Mouse (Mus musculus) MEL (cell line): ENCODE results near the gene Gm10912. TPM values are rescaled to one million over a fixed set of nuclear protein-coding genes. Genes with fewer than 3 reads are reported as not detected.
"Not testable (repeated sequence)": the region's sequence is repeated elsewhere in the genome, so short reads cannot be mapped to it uniquely, and the experiment has no call there.

ENCODE experiments used
- DNase-seq: peaks from one replicate; pipeline ENCODE4 v3.0.0; 2011; ENCODE audit warnings: low read depth, low spot score
- H3K27ac ChIP-seq: 2 replicates; pipeline ENCODE4 v1.5.1; 2012; ENCODE audit warnings: low read depth, mild to moderate bottlenecking, control low read depth, low read length, moderate library complexity; ENCODE audit not compliant: control insufficient read depth
- H3K27me3 ChIP-seq, 2 experiments: fragments of 150-350 bp in 1 of 2; sonication (generic) in 1 of 2; 2 replicates each; pipeline ENCODE4 v1.6.1; 2012; ENCODE audit warnings: low read length in 2 of 2, mild to moderate bottlenecking in 2 of 2, improper control_type of control experiment in 1 of 2, moderate library complexity in 1 of 2; ENCODE audit not compliant: insufficient read depth in 2 of 2, control insufficient read depth in 1 of 2
- H3K36me3 ChIP-seq, 2 experiments: 2 replicates each; pipeline ENCODE4 v1.6.1; 2012 to 2014; ENCODE audit warnings: low read length in 2 of 2, improper control_type of control experiment in 1 of 2, inconsistent platforms in 1 of 2, mild to moderate bottlenecking in 1 of 2; ENCODE audit not compliant: insufficient read depth in 2 of 2, control insufficient read depth in 1 of 2
- H3K4me1 ChIP-seq, 2 experiments: fragments of 150-350 bp in 1 of 2; sonication (generic) in 1 of 2; 2 replicates each; pipeline ENCODE4 v1.6.1; 2012; ENCODE audit warnings: low read length in 2 of 2, improper control_type of control experiment in 1 of 2, mild to moderate bottlenecking in 1 of 2; ENCODE audit not compliant: insufficient read depth in 2 of 2, control insufficient read depth in 1 of 2
- H3K4me3 ChIP-seq, 2 experiments: fragments of 150-350 bp in 1 of 2; sonication (generic) in 1 of 2; 2 replicates each; pipeline ENCODE4 v1.5.1; 2012; ENCODE audit warnings: low read depth in 2 of 2, low read length in 2 of 2, mild to moderate bottlenecking in 2 of 2, moderate library complexity in 2 of 2, control low read depth in 1 of 2, improper control_type of control experiment in 1 of 2; ENCODE audit not compliant: control insufficient read depth in 1 of 2, insufficient read depth in 1 of 2
- H3K79me2 ChIP-seq: 2 replicates; pipeline ENCODE4 v1.6.1; 2012; ENCODE audit warnings: mild to moderate bottlenecking, low read length, moderate library complexity; ENCODE audit not compliant: control insufficient read depth, poor library complexity, insufficient read depth
- H3K9ac ChIP-seq: 2 replicates; pipeline ENCODE4 v1.6.1; 2012; ENCODE audit warnings: low read depth, mild to moderate bottlenecking, control low read depth, low read length, moderate library complexity; ENCODE audit not compliant: control insufficient read depth, poor library complexity, severe bottlenecking
- H3K9me3 ChIP-seq: fragments of 150-350 bp; sonication (generic); replicated peaks from 2 replicates; pipeline ENCODE4 v1.6.1; 2012; ENCODE audit warnings: mild to moderate bottlenecking, low read length, improper control_type of control experiment, moderate library complexity; ENCODE audit not compliant: insufficient read depth
- CHD1 ChIP-seq: IDR thresholded peaks from 2 replicates; pipeline ENCODE4 v1.6.1; 2012; ENCODE audit warnings: low read depth, mild to moderate bottlenecking, inconsistent platforms, low read length, improper control_type of control experiment
- CHD2 ChIP-seq: IDR thresholded peaks from 2 replicates; pipeline ENCODE4 v1.6.1; 2011; ENCODE audit warnings: low read length, improper control_type of control experiment
- CTCF ChIP-seq, 3 experiments: IDR thresholded peaks in 2 of 3; conservative IDR thresholded peaks in 1 of 3; 2 replicates each; pipeline ENCODE4 v1.5.1; 2011 to 2012; ENCODE audit warnings: low read length in 3 of 3, low read depth in 2 of 3, mild to moderate bottlenecking in 2 of 3, improper control_type of control experiment in 1 of 3, inconsistent platforms in 1 of 3, mixed read lengths in 1 of 3, moderate library complexity in 1 of 3; ENCODE audit not compliant: control insufficient read depth in 1 of 3, insufficient read depth in 1 of 3, poor library complexity in 1 of 3, severe bottlenecking in 1 of 3
- ELF1 ChIP-seq: IDR thresholded peaks from 2 replicates; pipeline ENCODE4 v1.6.1; 2014; ENCODE audit warnings: low read depth, mild to moderate bottlenecking, inconsistent platforms, low read length, improper control_type of control experiment, moderate library complexity
- GABPA ChIP-seq: IDR thresholded peaks from 2 replicates; pipeline ENCODE4 v1.6.1; 2012; ENCODE audit warnings: low read depth, mild to moderate bottlenecking, inconsistent platforms, low read length, improper control_type of control experiment, moderate library complexity
- GATA1 ChIP-seq: IDR thresholded peaks from 2 replicates; pipeline ENCODE4 v1.6.1; 2011; ENCODE audit warnings: low read depth, low read length, improper control_type of control experiment
- HCFC1 ChIP-seq: IDR thresholded peaks from 2 replicates; pipeline ENCODE4 v1.6.1; 2012; ENCODE audit warnings: low read depth, mild to moderate bottlenecking, inconsistent platforms, low read length, improper control_type of control experiment, moderate library complexity
- JUND ChIP-seq: IDR thresholded peaks from 2 replicates; pipeline ENCODE4 v1.6.1; 2011; ENCODE audit warnings: low read depth, mild to moderate bottlenecking, improper control_type of control experiment, low read length
- KAT2A ChIP-seq: conservative IDR thresholded peaks from 2 replicates; pipeline ENCODE4 v1.6.1; 2012; ENCODE audit warnings: low read depth, low read length, improper control_type of control experiment, inconsistent platforms
- MAFK ChIP-seq: IDR thresholded peaks from 2 replicates; pipeline ENCODE4 v1.6.1; 2011; ENCODE audit warnings: low read depth, mild to moderate bottlenecking, low read length, improper control_type of control experiment, borderline replicate concordance
- MXI1 ChIP-seq: IDR thresholded peaks from 2 replicates; pipeline ENCODE4 v1.6.1; 2011; ENCODE audit warnings: mild to moderate bottlenecking, low read depth, low read length, improper control_type of control experiment
- MYB ChIP-seq: IDR thresholded peaks from 2 replicates; pipeline ENCODE4 v1.6.1; 2011; ENCODE audit warnings: mild to moderate bottlenecking, low read depth, low read length, improper control_type of control experiment
- MYC ChIP-seq: IDR thresholded peaks from 2 replicates; pipeline ENCODE4 v1.6.1; 2011; ENCODE audit warnings: low read depth, mild to moderate bottlenecking, low read length, improper control_type of control experiment, moderate library complexity
- NRF1 ChIP-seq: IDR thresholded peaks from 2 replicates; pipeline ENCODE4 v1.6.1; 2014; ENCODE audit warnings: low read depth, mild to moderate bottlenecking, inconsistent platforms, low read length, improper control_type of control experiment, moderate library complexity; ENCODE audit not compliant: poor library complexity, insufficient read depth, severe bottlenecking
- RAD21 ChIP-seq: IDR thresholded peaks from 2 replicates; pipeline ENCODE4 v1.6.1; 2011; ENCODE audit warnings: mild to moderate bottlenecking, low read depth, low read length, improper control_type of control experiment
- RCOR1 ChIP-seq: IDR thresholded peaks from 2 replicates; pipeline ENCODE4 v1.6.1; 2012; ENCODE audit warnings: low read depth, mild to moderate bottlenecking, inconsistent platforms, low read length, improper control_type of control experiment
- TCF12 ChIP-seq: IDR thresholded peaks from 2 replicates; pipeline ENCODE4 v1.6.1; 2014; ENCODE audit warnings: low read depth, mild to moderate bottlenecking, inconsistent platforms, low read length, improper control_type of control experiment, moderate library complexity
- USF2 ChIP-seq, 2 experiments: IDR thresholded peaks; 2 replicates each; pipeline ENCODE4 v1.6.1; 2011 to 2012; ENCODE audit warnings: improper control_type of control experiment in 2 of 2, low read length in 2 of 2, borderline replicate concordance in 1 of 2, inconsistent platforms in 1 of 2, low read depth in 1 of 2, mild to moderate bottlenecking in 1 of 2; ENCODE audit not compliant: insufficient read depth in 1 of 2
- ZMIZ1 ChIP-seq: IDR thresholded peaks from 2 replicates; pipeline ENCODE4 v1.6.1; 2012; ENCODE audit warnings: low read depth, mild to moderate bottlenecking, inconsistent platforms, low read length, improper control_type of control experiment, moderate library complexity
- ZNF384 ChIP-seq: IDR thresholded peaks from 2 replicates; pipeline ENCODE4 v1.6.1; 2012; ENCODE audit warnings: low read depth, mild to moderate bottlenecking, inconsistent platforms, low read length, improper control_type of control experiment
- polyA plus RNA-seq, 2 experiments: library from polyadenylated mRNA; stranded (reverse) in 1 of 2; unstranded in 1 of 2; fragments of >175 nt in 1 of 2; fragments of >200 nt in 1 of 2; gene quantifications; 2 replicates each; pipeline versions ENCODE4 v1.2.1 to v1.2.4; 2012; ENCODE audit warnings: low replicate concordance in 2 of 2, low read depth in 1 of 2; ENCODE audit not compliant: insufficient read length in 2 of 2, insufficient read depth in 1 of 2, missing spikeins in 1 of 2
- total RNA-seq: library from RNA; depleted of rRNA; stranded (reverse); fragments of 300-350 nt; gene quantifications from 2 replicates; pipeline ENCODE4 v1.2.3, GENCODE M21; 2012

Gene Gm10912
- total and polyA plus RNA-seq, 3 experiments, result 0.06 to 0.08 TPM; not detected in 1

- H3K4me3 ChIP-seq, result no peak overlapping the region
- no peaks in the 10 kb centered on the region for H3K27me3 ChIP-seq
- TF ChIP-seq MYB, result no peak
- H3K36me3 ChIP-seq, result peaks cover 0 to 9% of the 10 kb centered on the region in 2 experiments; a peak in 2 of 4 replicates
- no peak for DNase-seq
- H3K9ac ChIP-seq, result no peak overlapping the region
- no peaks in the 10 kb centered on the region for H3K9me3 ChIP-seq
- no peak overlapping the region for H3K27ac ChIP-seq
- H3K4me1 ChIP-seq, result peaks cover 7 to 20% of the 10 kb centered on the region in 2 experiments
- no peaks in the 10 kb centered on the region for H3K79me2 ChIP-seq
Measured at GRCm38 (mm10) chr2:104093305-104093704, 27.7 kb downstream of the Gm10912 start.

DNA sequence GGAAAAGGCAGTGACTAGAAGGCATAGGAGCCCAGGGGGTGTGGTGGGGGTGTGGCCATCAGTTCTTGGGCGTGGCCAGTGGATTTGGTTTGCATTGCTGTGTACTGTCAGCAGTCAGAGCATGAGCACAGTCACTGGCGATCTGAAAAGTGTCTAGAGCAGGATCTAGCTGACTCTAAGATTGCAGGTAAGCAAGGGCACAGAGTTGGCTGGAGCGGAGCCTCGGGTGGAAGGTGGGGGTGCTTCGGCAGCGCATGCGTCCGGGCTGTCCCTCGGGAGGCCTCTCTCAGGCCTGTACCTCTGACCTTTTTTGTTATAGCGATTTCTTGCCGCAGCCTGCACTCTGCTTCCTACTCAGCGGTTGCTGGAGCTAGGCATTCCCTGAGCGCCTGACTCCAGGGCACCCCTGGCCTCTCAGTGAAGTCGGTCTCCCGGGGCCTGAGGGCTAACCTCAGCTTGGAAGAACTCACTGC, 30.2 kb downstream of the Gm10912 start, which contains the start of gene Cd59a:
Gene Cd59a, plus strand, starts transcription at position 61 of the 473 bp plus-strand sequence.
- TF ChIP-seq USF2 (IDR thresholded peaks at IDR 0.05; ENCODE audit: borderline replicate concordance in 1 of 2, insufficient read depth in 1 of 2, low read depth in 1 of 2, low read length in 2 of 2) (no peak), CHD2 (no peak), HCFC1 (no peak), TCF12 (no peak), MAFK (no peak), CTCF (IDR thresholded peaks at IDR 0.05 in 2 of 3, conservative IDR thresholded peaks at IDR 0.05 in 1 of 3; ENCODE audit: control insufficient read depth in 1 of 3, insufficient read depth in 1 of 3, low read depth in 2 of 3, low read length in 3 of 3, poor library complexity in 1 of 3, severe bottlenecking in 1 of 3) (no peak), ELF1 (no peak), MYB (no peak), KAT2A (no peak), RAD21 (no peak), MYC (no peak), JUND (no peak)
- H3K27me3 ChIP-seq, result no peaks in the 10 kb centered on the region
- H3K4me3 ChIP-seq, result no peak within 1 kb of the TSS
- no peak within 1 kb of the TSS for H3K9ac ChIP-seq
- H3K79me2 ChIP-seq, result no peaks in the 10 kb centered on the region
- no peak within 1 kb of the TSS for H3K27ac ChIP-seq
- peak; percentile 86 for DNase-seq
- H3K9me3 ChIP-seq, result no peaks in the 10 kb centered on the region
- H3K4me1 ChIP-seq, result peaks cover 22 to 31% of the 10 kb centered on the region in 2 experiments
- peaks cover 0 to 27% of the 10 kb centered on the region in 2 experiments; a peak in 2 of 4 replicates for H3K36me3 ChIP-seq

DNA sequence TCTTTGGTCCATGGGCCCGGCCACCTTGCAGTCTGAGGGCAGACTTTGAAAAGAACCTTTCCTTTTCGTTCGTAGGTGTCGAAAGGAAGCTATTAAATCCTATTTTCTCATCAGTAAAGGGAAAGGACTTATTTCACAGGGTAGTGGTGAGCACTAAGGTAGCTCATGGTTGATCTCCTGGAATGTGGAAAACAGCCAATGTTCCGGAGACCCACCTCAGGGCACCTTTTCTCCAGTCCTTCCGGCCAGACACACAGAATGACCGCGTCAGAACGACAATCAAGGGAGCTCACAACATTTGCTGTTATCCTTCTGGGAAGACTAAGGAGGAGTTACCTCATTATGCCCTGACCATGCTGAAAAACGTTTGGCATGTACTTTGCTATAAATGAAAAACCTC, 30.6 kb downstream of the Gm10912 start:
- H3K9ac ChIP-seq, result no peak overlapping the region
- peaks cover 0 to 27% of the 10 kb centered on the region in 2 experiments; a peak in 2 of 4 replicates for H3K36me3 ChIP-seq
- no peak overlapping the region for H3K4me3 ChIP-seq
- TF ChIP-seq ZNF384 (no peak), GABPA (no peak), NRF1 (no peak), ZMIZ1 (no peak), MXI1 (no peak), ELF1 (no peak), RCOR1 (no peak), GATA1 (no peak), JUND (no peak), CHD1 (no peak), CHD2 (no peak)
- TF ChIP-seq, all 39 proteins: peak for 0
- Histone ChIP-seq H3K4me1 (peaks cover 22 to 31% of the 10 kb centered on the region in 2 experiments), H3K27ac (no peak overlapping the region), H3K9me3 (no peaks in the 10 kb centered on the region), H3K27me3 (no peaks in the 10 kb centered on the region), H3K79me2 (no peaks in the 10 kb centered on the region)
- DNase-seq, result no peak

DNA sequence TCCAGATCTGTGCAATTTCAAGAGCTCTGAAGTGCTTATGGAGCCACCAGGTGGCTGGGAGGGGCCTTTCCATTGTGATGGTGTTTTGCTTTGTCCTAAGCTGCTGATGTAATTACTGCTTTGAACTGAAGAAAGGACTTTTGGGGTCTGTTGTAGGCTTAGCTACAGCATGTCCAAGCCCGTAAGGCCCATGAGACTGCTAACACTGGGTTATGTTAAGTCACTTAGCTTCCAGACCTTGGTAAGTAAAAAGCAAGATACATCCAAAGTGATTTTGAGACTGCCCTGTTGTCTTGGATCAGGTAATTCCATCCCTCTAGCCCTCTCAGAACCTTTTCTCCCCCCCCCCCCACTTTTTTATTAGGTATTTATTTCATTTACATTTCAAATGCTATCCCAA, 31.2 kb downstream of the Gm10912 start:
- Histone ChIP-seq H3K36me3 (peaks cover 0 to 27% of the 10 kb centered on the region in 2 experiments; a peak in 2 of 4 replicates), H3K4me1 (peaks cover 22 to 31% of the 10 kb centered on the region in 2 experiments)
- H3K4me3 ChIP-seq, H3K9me3 ChIP-seq, H3K9ac ChIP-seq, H3K27me3 ChIP-seq, H3K79me2 ChIP-seq, DNase-seq, H3K27ac ChIP-seq: not testable (repeated sequence)
